Mouse (Mus musculus): Measurements from ENCODE around the gene Kcnn1. TPM values are rescaled to one million over a fixed set of nuclear protein-coding genes. Genes with fewer than 3 reads are reported as not detected.
"Not testable (repeated sequence)": the region's sequence is repeated elsewhere in the genome, so short reads cannot be mapped to it uniquely, and the experiment has no call there.

Gene Kcnn1
- polyA plus RNA-seq, 1 experiment from 2014 or later: 1.4 TPM

DNA sequence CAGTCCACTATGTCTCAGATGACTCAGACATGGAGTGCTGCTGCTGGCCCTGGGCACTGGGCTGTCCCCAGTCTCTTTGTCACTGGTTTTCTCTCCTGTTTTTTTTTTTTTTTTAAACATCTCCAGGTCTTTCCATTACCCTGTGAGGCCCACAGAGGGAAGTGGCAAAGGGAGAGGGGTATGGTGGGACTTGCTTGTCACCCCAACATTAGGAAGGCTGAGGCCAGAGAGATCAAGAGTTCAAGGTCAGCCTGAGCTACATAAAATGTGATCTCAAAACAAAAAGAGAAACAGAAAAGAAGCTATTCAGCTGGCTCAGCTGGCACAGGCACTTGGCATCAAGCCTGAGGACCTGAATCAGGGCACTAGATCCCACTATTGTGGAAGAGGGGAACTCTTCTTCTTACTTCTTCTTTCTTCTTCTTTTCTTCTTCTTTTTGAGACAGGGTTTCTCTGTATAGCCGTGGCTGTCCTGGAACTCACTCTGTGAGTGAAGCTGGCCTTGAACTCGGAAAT is 37.9 kb upstream of the Kcnn1 start:
- Histone ChIP-seq H3K27ac (ENCODE audit: low read length) (no peak overlapping the region), H3K4me2 (ENCODE audit: low read depth, low read length) (no peak overlapping the region), H3K36me3 (ENCODE audit: control insufficient read depth, insufficient read depth, low read length) (no peaks in the 10 kb centered on the region), H3K27me3 (ENCODE audit: control insufficient read depth, insufficient read depth, low read length) (no peaks in the 10 kb centered on the region), H3K9ac (ENCODE audit: low read length) (no peak overlapping the region), H3K9me3 (replicated peaks; ENCODE audit: control insufficient read depth, low read length) (no peaks in the 10 kb centered on the region), H3K4me1 (ENCODE audit: control insufficient read depth, insufficient read depth, low read length) (peaks cover 10% of the 10 kb centered on the region), H3K4me3 (replicated peaks; ENCODE audit: low read length) (no peak overlapping the region)
- WGBS: 68% methylated on average over 2 of the region's 2 CpGs
- ATAC-seq (ENCODE audit: insufficient read depth, low FRiP score): no peak

DNA sequence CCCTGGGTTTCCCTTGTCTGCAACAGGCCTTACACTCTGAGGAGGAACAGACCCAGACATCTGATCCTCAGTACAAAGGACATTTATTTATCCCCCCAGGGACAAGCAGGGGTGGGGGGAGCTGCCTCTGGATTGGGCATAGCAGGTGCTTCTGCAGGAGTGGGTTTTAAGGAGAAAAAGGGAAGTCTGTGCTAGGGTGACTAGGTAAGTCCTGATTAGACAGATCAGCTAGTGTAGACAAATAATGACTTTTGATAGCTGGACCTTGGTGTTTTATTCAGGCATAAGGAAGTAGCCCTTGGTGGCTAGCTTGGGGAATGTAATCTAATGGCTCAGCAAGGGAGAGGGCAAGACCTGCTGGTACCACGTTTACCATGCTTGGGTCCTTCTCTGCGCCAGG is 36.2 kb upstream of the Kcnn1 start:
- ATAC-seq (ENCODE audit: insufficient read depth, low FRiP score): no peak
- Histone ChIP-seq H3K4me1 (ENCODE audit: control insufficient read depth, insufficient read depth, low read length) (peaks cover 10% of the 10 kb centered on the region), H3K4me2 (ENCODE audit: low read depth, low read length) (no peak overlapping the region), H3K4me3 (replicated peaks; ENCODE audit: low read length) (no peak overlapping the region), H3K27ac (ENCODE audit: low read length) (no peak overlapping the region), H3K27me3 (ENCODE audit: control insufficient read depth, insufficient read depth, low read length) (no peaks in the 10 kb centered on the region; the same call in 1 of the 2 replicates), H3K36me3 (ENCODE audit: control insufficient read depth, insufficient read depth, low read length) (peaks cover 11% of the 10 kb centered on the region; the same call in 1 of the 2 replicates), H3K9ac (ENCODE audit: low read length) (no peak overlapping the region), H3K9me3 (replicated peaks; ENCODE audit: control insufficient read depth, low read length) (no peaks in the 10 kb centered on the region)
- 83% methylated on average over 2 of the region's 2 CpGs for WGBS

DNA sequence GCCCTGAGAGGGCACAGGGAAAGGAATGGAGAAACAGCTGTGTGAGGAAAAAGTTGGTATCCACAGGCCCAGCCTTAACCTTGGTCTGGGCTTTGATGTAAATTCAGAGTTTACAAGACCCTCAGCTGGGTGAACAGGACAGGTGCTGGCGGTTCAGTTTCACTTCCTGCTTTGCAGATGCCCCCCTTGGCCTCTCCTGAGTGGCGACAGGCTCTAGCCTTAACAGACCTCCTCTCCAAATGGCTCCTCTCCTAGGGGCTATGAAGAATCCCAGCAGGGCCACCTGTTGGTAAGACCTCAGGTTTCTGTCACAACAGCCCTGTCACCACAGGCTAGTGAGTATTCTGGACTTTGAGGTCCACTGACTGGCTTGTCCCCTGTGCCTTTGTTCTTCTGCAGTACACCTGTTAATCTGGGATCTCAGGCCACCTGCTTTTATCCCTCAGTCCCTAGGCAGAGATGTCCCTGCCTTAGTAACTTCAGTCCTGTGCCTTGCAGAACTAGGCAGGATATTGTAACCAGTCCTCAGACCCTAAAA is 35.7 kb upstream of the Kcnn1 start:
- 30% methylated on average over 2 of the region's 2 CpGs for whole genome bisulfite sequencing
- no peaks in the 10 kb centered on the region for H3K9me3 ChIP-seq (replicated peaks; ENCODE audit: control insufficient read depth, low read length)
- H3K27me3 ChIP-seq (ENCODE audit: control insufficient read depth, insufficient read depth, low read length): no peaks in the 10 kb centered on the region; the same call in none of the 2 replicates
- H3K4me3 ChIP-seq (replicated peaks; ENCODE audit: low read length): no peak overlapping the region
- H3K36me3 ChIP-seq (ENCODE audit: control insufficient read depth, insufficient read depth, low read length): peaks cover 16% of the 10 kb centered on the region; the same call in 1 of the 2 replicates
- ATAC-seq (ENCODE audit: insufficient read depth, low FRiP score): no peak
- no peak overlapping the region for H3K4me2 ChIP-seq (ENCODE audit: low read depth, low read length)
- peak overlapping the region; percentile 54 for H3K9ac ChIP-seq (ENCODE audit: low read length)
- peaks cover 10% of the 10 kb centered on the region for H3K4me1 ChIP-seq (ENCODE audit: control insufficient read depth, insufficient read depth, low read length)
- no peak overlapping the region for H3K27ac ChIP-seq (ENCODE audit: low read length)

DNA sequence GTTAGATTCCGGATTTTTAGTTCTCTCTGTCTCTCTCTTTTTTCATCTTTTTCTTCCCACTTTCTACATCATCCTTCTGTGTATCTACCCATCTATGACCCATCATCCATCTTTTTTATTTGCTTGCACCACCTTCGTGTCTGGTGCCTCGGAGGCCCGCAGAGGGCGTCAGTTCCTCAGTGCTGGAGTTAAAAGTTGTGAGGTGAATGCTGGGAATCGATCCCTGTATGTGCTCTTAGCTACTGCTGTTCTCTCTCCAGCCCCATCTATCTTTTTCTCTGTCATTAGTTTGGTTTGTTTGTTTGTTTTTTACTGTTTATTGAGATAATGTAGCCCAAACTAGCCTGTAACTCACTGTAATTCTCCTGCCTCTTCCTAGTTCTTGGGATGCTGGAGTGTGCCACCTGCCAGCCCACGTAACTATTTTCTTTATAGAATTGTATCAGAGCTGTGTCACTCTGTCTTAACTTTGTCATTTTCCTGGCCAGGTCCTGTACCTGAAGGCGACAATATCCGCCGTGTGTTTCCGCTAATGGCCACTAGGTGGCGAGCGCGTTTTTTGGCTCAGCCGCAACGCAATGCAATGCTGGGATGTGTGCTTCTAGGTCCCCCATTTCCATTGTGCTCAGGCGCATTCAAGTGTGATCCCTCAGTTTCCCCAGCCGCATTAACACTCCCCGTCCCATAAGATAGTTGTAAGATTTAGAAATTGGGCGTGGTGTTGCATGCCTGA is 34.8 kb upstream of the Kcnn1 start:
- Histone ChIP-seq H3K9ac (ENCODE audit: low read length) (peak overlapping the region; percentile 88), H3K4me3 (replicated peaks; ENCODE audit: low read length) (peak overlapping the region; percentile 71), H3K36me3 (ENCODE audit: control insufficient read depth, insufficient read depth, low read length) (peaks cover 17% of the 10 kb centered on the region; the same call in 1 of the 2 replicates), H3K9me3 (replicated peaks; ENCODE audit: control insufficient read depth, low read length) (no peaks in the 10 kb centered on the region), H3K4me1 (ENCODE audit: control insufficient read depth, insufficient read depth, low read length) (peaks cover 11% of the 10 kb centered on the region), H3K27ac (ENCODE audit: low read length) (peak overlapping the region; percentile 92), H3K4me2 (ENCODE audit: low read depth, low read length) (peak overlapping the region; percentile 91), H3K27me3 (ENCODE audit: control insufficient read depth, insufficient read depth, low read length) (peaks cover 7% of the 10 kb centered on the region)
- peak; percentile 34; the same call in 1 of the 2 replicates for ATAC-seq (ENCODE audit: insufficient read depth, low FRiP score)
- WGBS: under 1% methylated on average over 20 of the region's 20 CpGs

DNA sequence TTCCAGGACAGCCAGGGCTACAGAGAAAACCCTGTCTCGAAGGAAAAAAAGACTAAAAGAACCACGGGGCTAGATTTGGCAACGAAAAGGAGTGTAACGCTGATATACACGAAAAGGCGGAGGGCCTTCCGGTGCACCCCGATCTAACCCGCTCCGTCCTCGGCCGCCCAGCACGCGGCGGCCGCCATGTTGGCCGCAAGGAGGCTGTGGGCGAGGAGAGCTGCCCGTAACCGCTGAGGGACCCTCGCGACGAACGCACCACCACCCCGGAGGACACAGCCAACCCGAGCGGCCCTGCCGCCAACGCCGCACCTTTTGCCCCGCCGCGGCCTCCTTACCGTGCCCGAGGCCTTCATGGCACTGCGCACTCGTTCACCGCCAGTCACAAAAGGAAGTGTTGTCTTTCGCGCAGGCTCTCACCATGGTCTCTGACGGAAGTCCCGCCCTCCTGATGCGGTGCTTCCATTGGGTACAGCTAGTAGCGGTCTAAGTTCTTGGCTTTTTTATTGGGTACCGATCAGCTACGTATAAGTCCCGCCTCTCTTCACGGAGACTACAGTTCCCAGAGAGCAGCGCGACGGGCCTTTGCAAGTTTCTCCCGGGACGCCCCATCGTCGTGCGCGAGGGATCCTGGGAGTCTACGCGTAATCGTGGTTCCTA is 34.1 kb upstream of the Kcnn1 start, which contains the start of gene Rpl18a:
Rpl18a (minus strand) TSS at position 392 of the 660 bp plus-strand sequence.
- peaks cover 14% of the 10 kb centered on the region for H3K27me3 ChIP-seq (ENCODE audit: control insufficient read depth, insufficient read depth, low read length)
- WGBS: under 1% methylated on average over 59 of the region's 60 CpGs
- H3K9me3 ChIP-seq (replicated peaks; ENCODE audit: control insufficient read depth, low read length): no peaks in the 10 kb centered on the region
- peak within 1 kb of the TSS; percentile 97 for H3K9ac ChIP-seq (ENCODE audit: low read length)
- H3K27ac ChIP-seq (ENCODE audit: low read length): peak within 1 kb of the TSS; percentile 92
- ATAC-seq (ENCODE audit: insufficient read depth, low FRiP score): peak; percentile 98
- H3K4me1 ChIP-seq (ENCODE audit: control insufficient read depth, insufficient read depth, low read length): peaks cover 18% of the 10 kb centered on the region
- peak within 1 kb of the TSS; percentile 86 for H3K4me3 ChIP-seq (replicated peaks; ENCODE audit: low read length)
- peak within 1 kb of the TSS; percentile 91 for H3K4me2 ChIP-seq (ENCODE audit: low read depth, low read length)
- H3K36me3 ChIP-seq (ENCODE audit: control insufficient read depth, insufficient read depth, low read length): peaks cover 17% of the 10 kb centered on the region; the same call in 1 of the 2 replicates

DNA sequence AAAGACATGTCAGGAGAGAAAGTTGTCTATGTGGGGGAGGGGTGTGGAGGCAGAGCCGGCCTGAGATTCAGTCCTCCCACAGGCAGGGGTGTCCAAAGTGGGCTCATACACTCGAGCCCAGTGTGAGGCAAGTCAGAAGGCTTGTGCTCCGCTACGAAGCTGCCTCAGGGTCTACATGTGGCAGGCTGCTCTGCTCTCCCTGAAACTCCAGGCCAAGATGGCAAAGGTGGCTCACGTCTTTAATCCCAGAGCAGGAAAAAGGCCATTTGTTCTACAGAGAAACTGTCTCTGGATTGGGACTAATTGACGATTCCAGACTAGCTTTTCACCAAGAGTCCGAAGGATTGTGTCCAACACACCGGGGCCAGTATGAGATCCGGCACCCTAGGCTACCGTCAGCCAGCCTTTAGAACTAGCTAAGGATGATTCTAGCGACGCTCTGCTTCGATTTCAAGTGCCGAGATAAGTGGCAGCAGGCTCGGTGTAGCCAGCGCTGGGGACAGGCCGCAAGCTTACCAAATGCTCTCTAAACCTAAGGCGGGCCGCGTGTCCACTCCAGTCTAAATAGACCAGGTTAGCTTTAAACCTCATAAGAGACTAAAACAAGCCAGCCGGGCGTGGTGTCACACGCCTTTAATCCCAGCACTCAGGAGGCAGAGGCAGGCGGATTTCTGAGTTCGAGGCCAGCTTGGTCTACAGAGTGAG is 33.4 kb upstream of the Kcnn1 start:
- H3K4me1 ChIP-seq (ENCODE audit: control insufficient read depth, insufficient read depth, low read length): peaks cover 21% of the 10 kb centered on the region
- WGBS: 2% methylated on average over 25 of the region's 25 CpGs
- peak overlapping the region; percentile 97 for H3K9ac ChIP-seq (ENCODE audit: low read length)
- peaks cover 21% of the 10 kb centered on the region for H3K27me3 ChIP-seq (ENCODE audit: control insufficient read depth, insufficient read depth, low read length)
- H3K27ac ChIP-seq (ENCODE audit: low read length): peak overlapping the region; percentile 75
- H3K9me3 ChIP-seq (replicated peaks; ENCODE audit: control insufficient read depth, low read length): no peaks in the 10 kb centered on the region
- no peak for ATAC-seq (ENCODE audit: insufficient read depth, low FRiP score)
- peak overlapping the region; percentile 79 for H3K4me2 ChIP-seq (ENCODE audit: low read depth, low read length)
- H3K4me3 ChIP-seq (replicated peaks; ENCODE audit: low read length): peak overlapping the region; percentile 86
- peaks cover 17% of the 10 kb centered on the region; the same call in 1 of the 2 replicates for H3K36me3 ChIP-seq (ENCODE audit: control insufficient read depth, insufficient read depth, low read length)

DNA sequence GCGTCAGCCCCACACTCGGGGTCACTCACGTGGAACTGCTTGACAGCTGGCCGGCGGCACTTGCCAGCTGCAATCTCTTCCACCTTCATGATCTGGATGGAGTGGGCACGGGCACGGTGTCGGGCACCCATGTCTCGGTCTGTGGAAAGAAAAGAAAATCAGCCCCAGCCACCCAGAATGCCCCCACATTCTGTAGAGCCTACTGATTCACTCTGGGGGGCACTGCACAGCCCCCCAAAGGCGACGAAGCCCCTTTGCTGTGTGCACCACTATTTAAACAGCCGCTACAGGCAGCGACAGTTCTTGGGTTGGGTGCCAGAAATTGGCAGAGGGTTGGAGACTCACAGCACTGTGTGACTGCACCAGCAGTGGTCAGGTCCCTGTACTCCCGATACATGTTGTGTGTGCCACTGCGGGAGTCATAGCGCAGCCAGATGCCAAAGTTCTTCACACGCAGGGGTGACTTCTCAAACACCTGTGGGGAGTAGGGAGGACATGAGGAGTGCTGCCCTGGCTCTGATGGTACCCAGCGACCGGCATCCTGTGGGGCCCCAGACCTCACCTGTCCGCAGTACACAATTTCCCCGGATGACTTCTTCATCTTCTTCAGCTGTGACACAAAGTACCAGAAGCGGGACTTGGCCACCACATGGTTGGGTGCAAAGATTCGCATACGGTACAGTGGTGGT is 32.7 kb upstream of the Kcnn1 start:
- H3K4me1 ChIP-seq (ENCODE audit: control insufficient read depth, insufficient read depth, low read length): peaks cover 21% of the 10 kb centered on the region
- H3K4me3 ChIP-seq (replicated peaks; ENCODE audit: low read length): peak overlapping the region; percentile 86
- peaks cover 28% of the 10 kb centered on the region for H3K27me3 ChIP-seq (ENCODE audit: control insufficient read depth, insufficient read depth, low read length)
- not testable (repeated sequence) for H3K9me3 ChIP-seq (replicated peaks; ENCODE audit: control insufficient read depth, low read length); H3K27ac ChIP-seq (ENCODE audit: low read length); ATAC-seq (ENCODE audit: insufficient read depth, low FRiP score)
- peak overlapping the region; percentile 79 for H3K4me2 ChIP-seq (ENCODE audit: low read depth, low read length)
- WGBS: 77% methylated on average over 24 of the region's 24 CpGs
- peaks cover 17% of the 10 kb centered on the region; the same call in 1 of the 2 replicates for H3K36me3 ChIP-seq (ENCODE audit: control insufficient read depth, insufficient read depth, low read length)
- peak overlapping the region; percentile 97 for H3K9ac ChIP-seq (ENCODE audit: low read length)

DNA sequence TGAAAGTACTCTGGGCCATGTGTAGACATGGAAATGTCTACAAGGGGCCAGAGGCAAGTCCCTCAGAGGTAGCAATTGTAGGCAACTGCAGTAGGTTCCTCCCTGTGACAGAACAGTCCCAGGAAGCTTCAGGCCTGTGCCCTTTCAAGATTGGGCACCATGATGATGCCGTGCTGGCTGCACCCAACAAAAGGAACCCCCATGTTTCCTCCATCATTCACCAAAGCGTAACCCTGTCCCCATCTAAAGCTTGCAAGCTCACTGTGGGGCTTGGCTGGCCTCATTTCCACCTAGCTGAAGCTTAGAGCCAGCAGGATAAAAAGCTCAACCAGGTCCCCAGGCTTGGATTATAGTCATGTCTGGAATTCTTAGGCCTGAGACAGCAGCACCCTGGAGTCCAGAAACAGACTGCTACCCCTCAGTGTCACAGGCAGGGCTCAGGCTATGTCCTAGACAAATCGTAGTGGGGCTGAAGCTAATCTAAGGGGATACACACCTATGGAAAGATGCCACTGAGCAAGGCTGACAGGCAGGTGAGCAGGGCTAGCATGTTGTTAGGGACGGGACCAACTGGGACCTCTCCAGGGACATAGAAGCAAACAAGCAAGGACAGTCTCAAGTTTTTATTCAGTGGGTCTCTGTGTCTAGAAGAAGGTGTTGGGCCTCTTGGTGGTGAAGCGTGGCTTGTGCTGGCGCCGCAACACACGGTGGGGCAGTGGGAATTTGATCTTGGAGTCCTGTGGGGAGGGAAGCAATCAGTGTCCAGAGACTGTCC is 31.9 kb upstream of the Kcnn1 start:
- ATAC-seq (ENCODE audit: insufficient read depth, low FRiP score): no peak
- peaks cover 17% of the 10 kb centered on the region; the same call in 1 of the 2 replicates for H3K36me3 ChIP-seq (ENCODE audit: control insufficient read depth, insufficient read depth, low read length)
- no peak overlapping the region for H3K4me3 ChIP-seq (replicated peaks; ENCODE audit: low read length)
- peaks cover 21% of the 10 kb centered on the region for H3K4me1 ChIP-seq (ENCODE audit: control insufficient read depth, insufficient read depth, low read length)
- no peak overlapping the region for H3K27ac ChIP-seq (ENCODE audit: low read length)
- H3K9me3 ChIP-seq (replicated peaks; ENCODE audit: control insufficient read depth, low read length): no peaks in the 10 kb centered on the region
- H3K4me2 ChIP-seq (ENCODE audit: low read depth, low read length): no peak overlapping the region
- 87% methylated on average over 8 of the region's 8 CpGs for WGBS
- H3K27me3 ChIP-seq (ENCODE audit: control insufficient read depth, insufficient read depth, low read length): peaks cover 29% of the 10 kb centered on the region
- no peak overlapping the region for H3K9ac ChIP-seq (ENCODE audit: low read length)

Data from stomach, embryonic 16.5 days (tissue).